Mouse (Mus musculus) erythroblast, adult 5-6 weeks (primary cell): ENCODE measurements around the gene Daxx. TPM values are rescaled to one million over a fixed set of nuclear protein-coding genes. Genes with fewer than 3 reads are reported as not detected.
"Not testable (repeated sequence)": the region's sequence is repeated elsewhere in the genome, so short reads cannot be mapped to it uniquely, and the experiment has no call there.

ENCODE experiments used
- ATAC-seq: replicated peaks from 2 replicates; pipeline ENCODE4 v1.8.0; 2016; ENCODE audit warnings: moderate number of reproducible peaks, mild to moderate bottlenecking, moderate TSS enrichment, inconsistent platforms; ENCODE audit not compliant: poor library complexity, low FRiP score, severe bottlenecking
- total RNA-seq, 2 experiments: library from RNA; stranded (forward) in 1 of 2; stranded (reverse) in 1 of 2; fragments of 150-400 nt in 1 of 2; fragments of 200-764, 138-1000 nt in 1 of 2; gene quantifications; 2 replicates each; pipeline versions ENCODE4 v1.2.3 to v1.2.4; 2015 to 2017; ENCODE audit warnings: low replicate concordance in 2 of 2

Daxx gene
- 12.1 and 14.2 TPM in 2 replicates for total RNA-seq (2015; ENCODE audit: low replicate concordance)
- 20.4 and 21.7 TPM in 2 replicates for total RNA-seq (2017; ENCODE audit: low replicate concordance)

- peak; percentile 91 for ATAC-seq
Measured at GRCm38 (mm10) chr17:33909077-33909868, at the start of gene Daxx. Gene Daxx (plus strand): TSS chr17:33909414.

DNA sequence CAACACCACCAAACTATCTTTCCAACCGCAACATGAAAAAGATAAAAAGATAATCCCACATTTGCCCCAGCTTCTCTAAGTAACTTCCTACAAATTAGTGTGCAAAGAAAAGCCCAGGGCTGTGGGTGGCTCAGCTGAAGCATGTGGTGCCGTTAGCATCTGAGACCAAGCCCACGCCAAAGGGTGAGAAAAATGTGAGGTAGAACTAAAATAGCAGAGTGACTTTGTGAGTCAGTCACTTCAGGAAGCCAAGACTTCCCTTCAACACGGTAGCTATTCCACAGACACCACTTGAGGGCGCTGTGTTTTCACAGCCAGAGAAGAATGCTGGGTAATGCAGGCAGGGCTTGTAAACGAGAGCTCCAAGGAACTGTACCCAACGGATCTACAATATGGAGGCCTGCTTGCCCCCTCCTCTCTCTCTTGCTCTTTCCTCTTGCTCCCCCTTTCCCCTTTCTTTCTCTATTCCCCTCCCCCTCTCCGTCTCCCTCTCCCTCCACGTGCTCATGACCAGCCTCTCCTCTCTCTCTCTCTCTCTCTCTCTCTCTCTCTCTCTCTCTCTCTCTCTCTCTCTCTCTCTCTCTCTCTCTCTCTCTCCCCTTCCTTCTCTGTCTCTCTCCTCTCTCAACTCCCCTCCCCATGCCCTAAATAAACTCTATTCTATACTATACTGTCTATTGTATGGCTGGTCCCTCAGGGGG, 43.7 kb upstream of the Daxx start:
- peak; percentile 82 for ATAC-seq

- ATAC-seq, result not testable (repeated sequence)
Measured at GRCm38 (mm10) chr17:33873537-33873936, 35.7 kb upstream of the Daxx start, which contains the start of gene Gm7029. Gene Gm7029 (plus strand): TSS chr17:33873837.

- ATAC-seq, result no peak
Measured at GRCm38 (mm10) chr17:33874411-33874810, 34.8 kb upstream of the Daxx start.

DNA sequence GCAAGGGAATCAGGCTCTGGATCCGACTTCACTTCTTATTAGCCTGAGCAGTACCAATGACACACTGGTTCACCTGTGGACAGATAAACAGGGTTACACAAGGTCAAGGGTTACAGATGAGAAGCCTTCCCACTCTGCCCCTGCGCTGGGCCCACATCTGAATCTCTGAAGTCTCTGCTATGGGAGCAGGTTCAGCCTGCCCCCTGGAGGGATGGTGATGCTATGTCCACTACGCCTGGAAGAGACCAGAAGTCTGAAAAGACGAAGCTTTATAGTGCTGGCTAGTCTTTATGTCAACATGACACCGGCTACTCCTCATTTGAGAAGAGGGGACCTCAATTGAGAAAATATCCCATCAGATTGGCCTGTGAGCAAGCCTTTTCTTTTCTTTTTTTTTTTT, 33.4 kb upstream of the Daxx start:
- ATAC-seq, result not testable (repeated sequence)

DNA sequence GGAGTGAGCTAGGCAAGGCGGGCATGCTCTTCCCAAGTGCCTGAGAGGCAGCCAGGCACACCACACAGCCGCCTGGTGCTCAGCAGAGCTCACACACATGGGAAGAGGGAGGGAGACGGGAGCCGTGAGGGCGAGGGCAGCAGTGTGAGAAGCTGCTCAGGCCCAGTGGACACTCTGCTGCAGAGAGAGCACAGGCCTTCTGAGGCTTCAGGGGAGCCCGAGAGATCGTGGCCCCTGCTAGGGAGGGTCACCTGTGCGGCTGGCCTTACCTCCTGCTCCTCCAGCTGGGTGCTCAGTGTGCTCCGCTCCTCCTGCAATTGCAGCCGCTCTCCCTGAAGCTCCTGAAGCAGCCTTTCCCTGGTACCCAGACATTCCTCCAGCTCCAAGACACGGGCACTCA, 24.9 kb upstream of the Daxx start:
- 0 out of 2 replicates have a peak, but pooled peaks have one; percentile 19 for ATAC-seq

DNA sequence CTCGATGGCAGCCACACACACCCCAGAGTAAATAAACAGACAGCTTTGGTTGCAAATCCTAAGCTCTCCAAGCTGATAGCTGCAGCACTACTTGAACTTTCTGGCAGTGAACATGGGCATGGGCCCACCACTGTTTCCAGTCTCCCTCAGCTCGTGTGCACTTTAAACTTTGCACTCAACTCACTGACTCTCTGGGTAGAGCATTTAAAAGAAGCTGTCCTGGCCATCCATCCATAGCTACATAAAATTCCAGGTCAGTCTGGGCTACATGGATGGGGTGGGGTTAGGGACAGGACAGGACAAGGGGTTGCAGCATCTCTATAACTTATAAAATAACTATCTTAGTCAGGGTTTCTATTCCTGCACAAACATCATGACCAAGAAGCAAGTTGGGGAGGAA, 21.4 kb upstream of the Daxx start:
- ATAC-seq, result not testable (repeated sequence)

GRCm38 (mm10) chr17:33888230-33888629, 21.0 kb upstream of the Daxx start:
- ATAC-seq, result not testable (repeated sequence)

- ATAC-seq, result not testable (repeated sequence)
Measured at GRCm38 (mm10) chr17:33889941-33890532, 19.2 kb upstream of the Daxx start.

DNA sequence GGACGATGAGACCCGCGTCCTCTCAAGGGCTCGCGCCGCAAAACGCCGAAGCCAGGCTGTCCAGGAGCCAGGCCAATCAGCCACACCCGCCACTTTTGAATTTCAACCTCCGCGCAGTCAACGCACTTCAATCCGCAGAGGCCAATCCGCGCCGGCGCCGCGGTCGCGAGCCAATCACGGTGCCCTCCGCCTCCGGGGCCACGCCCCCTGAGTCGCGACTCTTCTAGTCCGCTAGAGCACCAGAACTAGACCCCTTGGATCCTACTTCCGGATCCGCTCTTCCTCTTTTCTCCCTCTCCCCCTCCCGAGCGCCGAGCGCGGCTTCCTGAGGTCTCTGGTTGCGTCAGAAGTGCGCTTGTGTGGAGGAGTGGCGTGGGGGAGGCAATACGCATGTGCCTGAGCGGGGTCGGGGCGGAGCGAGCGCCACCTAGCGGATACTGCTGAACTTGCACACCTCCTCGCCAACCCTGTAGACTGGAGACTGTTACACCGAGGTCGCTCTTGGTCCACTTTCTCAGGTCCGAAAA, 18.6 kb upstream of the Daxx start, which contains the start of gene Kifc1:
Kifc1 (minus strand) TSS at position 129 of the 527 bp plus-strand sequence.
- ATAC-seq, result peak; percentile 95

- no peak for ATAC-seq
Measured at GRCm38 (mm10) chr17:33891357-33891756, 17.9 kb upstream of the Daxx start.

- ATAC-seq, result not testable (repeated sequence)
Measured at GRCm38 (mm10) chr17:33891892-33892291, 17.3 kb upstream of the Daxx start.

- no peak for ATAC-seq
Measured at GRCm38 (mm10) chr17:33892429-33892828, 16.8 kb upstream of the Daxx start.

- not testable (repeated sequence) for ATAC-seq
Measured at GRCm38 (mm10) chr17:33893011-33893410, 16.2 kb upstream of the Daxx start.

- ATAC-seq, result 0 out of 2 replicates have a peak, but pooled peaks have one; percentile 45
Measured at GRCm38 (mm10) chr17:33897114-33897794, 12.0 kb upstream of the Daxx start.

- not testable (repeated sequence) for ATAC-seq
Measured at GRCm38 (mm10) chr17:33898193-33898592, 11.0 kb upstream of the Daxx start.

DNA sequence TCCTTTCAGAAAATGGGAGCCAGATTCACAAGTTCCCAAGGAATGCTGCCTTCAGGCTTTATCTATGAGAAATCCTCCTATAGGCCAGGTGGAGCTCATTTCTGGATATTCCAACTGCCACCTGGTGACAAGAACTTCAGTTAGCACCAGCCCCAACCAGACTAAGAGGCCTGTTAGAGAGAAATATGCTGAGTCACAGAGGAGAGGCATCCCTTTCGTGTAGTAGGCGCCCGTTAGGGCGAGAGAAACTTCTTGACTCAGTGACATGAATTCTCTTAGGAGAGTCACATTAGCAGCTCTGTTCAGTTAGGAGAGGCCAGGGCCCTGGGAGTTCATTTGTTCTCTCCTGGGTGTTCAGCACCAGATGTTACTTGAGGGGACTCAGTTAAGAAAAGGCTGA, 9.6 kb upstream of the Daxx start:
- peak; percentile 91 for ATAC-seq

DNA sequence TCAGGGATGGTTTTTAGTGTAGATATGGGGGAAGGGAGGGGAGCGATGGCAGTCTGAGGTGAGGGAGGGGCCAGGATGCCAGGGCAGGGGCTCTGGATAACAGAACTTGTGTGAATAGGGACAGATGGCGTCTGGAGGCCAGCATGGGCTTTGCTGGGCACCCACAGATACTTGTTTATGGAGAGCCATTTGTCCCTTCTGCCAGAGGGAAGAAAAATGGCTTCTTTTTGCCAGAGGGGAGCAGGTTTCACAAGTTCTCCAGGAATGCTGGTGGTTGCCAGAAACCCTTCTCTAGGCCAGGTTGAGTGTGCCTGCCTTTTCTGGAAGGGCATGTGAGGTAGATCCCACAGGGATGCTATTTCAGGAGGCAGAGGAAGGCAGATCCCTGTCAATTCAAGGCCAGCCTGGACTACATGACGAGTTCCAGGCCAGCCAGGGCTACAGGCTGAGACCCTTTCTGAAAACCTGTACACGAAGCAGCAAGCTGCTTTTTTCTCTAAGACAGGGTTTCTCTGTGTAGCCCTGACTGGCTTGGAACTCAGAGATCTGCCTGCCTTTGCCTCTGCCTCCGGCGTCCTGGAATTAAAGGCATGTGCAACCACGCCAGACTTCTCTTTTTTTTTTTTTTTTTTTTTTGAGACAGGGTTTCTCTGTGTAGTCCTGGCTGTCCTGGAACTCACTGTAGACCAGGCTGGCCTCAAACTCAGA, 8.8 kb upstream of the Daxx start:
- ATAC-seq, result no peak; the same call in 1 of the 2 replicates

GRCm38 (mm10) chr17:33900989-33901314, 8.3 kb upstream of the Daxx start:
- no peak for ATAC-seq
